Mouse (Mus musculus): ENCODE data around the gene St3gal3.

DNA sequence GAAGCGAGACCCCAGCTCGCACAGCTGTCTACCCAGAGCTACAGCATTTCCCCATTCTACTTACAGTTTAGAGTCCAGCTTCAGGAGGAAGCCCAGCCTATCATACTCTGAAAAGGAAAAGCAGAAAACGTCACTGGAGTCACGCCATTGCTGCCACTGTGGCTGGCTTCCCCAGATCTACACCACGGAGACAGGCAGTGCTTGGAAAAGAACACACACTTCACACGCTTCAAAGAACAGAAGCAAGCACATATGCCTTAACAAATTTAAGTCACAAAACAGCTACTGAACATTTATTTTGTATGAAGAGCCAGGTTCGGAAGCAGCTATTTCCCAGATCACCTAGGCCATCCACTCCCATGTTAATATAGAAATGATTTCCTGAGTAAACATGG, 102.9 kb downstream of the St3gal3 start:
- no peak for TF ChIP-seq POLR2A (IDR thresholded peaks at IDR 0.05; ENCODE audit: borderline replicate concordance, insufficient read depth, low read length)
- TF ChIP-seq CTCF (IDR thresholded peaks at IDR 0.05; ENCODE audit: borderline replicate concordance, insufficient read depth, low read depth, low read length): no peak

All from cerebellum, adult 2 months (tissue).